Mouse (Mus musculus): ENCODE data around the gene Gpm6b. TPM values are rescaled to one million over a fixed set of nuclear protein-coding genes. Genes with fewer than 3 reads are reported as not detected.

Gene Gpm6b
- polyA plus RNA-seq, 1 experiment from 2014 or later, result 24.8 TPM

DNA sequence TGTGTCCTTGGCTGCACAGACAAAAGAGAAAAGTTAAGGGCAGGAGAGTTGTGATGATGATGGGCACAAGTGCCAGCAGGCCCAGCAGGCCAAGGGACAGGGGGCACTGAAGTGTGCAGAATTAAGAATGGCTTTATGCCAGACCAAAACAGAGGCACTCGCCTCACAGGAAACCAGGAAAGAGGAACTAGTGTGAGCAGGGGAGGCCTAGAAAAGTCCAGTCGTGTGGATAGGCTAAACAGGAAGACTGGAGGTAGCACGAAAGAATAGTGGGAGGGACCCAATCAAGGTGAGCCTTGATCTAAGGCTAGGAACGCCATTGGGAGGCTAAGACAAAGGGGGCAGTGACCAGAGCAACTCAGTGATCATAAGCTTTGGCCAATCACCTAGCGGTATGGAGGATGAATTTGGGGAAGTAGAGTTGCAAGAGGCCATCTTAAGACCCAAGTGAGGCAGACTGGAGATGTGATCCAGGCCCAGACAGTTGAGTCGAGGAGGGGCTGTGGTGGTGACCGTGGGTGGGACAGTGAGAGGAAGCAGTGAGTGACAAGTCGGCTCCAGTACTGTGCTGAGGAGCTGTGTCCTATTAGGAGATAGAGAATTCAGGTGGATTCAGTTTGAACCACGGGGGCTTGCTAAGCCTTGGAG, 138.1 kb downstream of the Gpm6b start:
- WGBS, result 84% methylated on average over 9 of the region's 9 CpGs

DNA sequence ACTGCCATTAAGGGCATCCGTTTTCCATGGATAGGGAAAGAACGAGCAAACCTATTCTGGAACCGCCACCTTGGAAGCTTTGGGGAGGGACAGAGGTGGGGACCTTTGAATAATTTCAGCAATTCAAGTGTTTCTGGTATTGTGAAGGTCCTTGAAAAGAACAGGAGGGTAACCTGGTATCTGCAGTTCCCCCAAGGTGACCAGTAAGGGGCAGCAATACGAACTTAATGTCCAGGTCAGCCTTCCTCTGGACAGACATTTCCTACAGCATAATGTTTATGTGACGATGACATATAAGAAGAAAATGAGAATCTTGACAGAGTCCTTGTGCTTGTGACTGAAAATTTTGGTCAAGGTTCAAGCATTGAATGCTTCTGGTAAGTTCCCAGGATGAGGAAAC, 139.9 kb downstream of the Gpm6b start:
- WGBS, result 79% methylated on average over 5 of the region's 5 CpGs
- no peaks in the 10 kb centered on the region for H3K9me3 ChIP-seq (ENCODE audit: low read length)
- H3K27me3 ChIP-seq (ENCODE audit: insufficient read depth, low read length), result peaks cover 11% of the 10 kb centered on the region
- no peak overlapping the region for H3K9ac ChIP-seq (replicated peaks; ENCODE audit: low read length)
- H3K27ac ChIP-seq (ENCODE audit: low read length), result no peak overlapping the region
- no peak for ATAC-seq (ENCODE audit: low FRiP score, low TSS enrichment)
- no peaks in the 10 kb centered on the region for H3K4me1 ChIP-seq (ENCODE audit: insufficient read depth, low read length)
- no peaks in the 10 kb centered on the region for H3K36me3 ChIP-seq (ENCODE audit: insufficient read depth, low read length)
- no peak overlapping the region for H3K4me2 ChIP-seq (replicated peaks; ENCODE audit: low read depth, low read length)
- H3K4me3 ChIP-seq (ENCODE audit: low read length), result no peak overlapping the region

More for the DNA sequence above, 138.1 kb downstream of the Gpm6b start:
- no peaks in the 10 kb centered on the region for H3K4me1 ChIP-seq (ENCODE audit: insufficient read depth, low read length)
- H3K9me3 ChIP-seq (ENCODE audit: low read length), result no peaks in the 10 kb centered on the region
- no peak overlapping the region for H3K27ac ChIP-seq (ENCODE audit: low read length)
- no peak overlapping the region for H3K4me3 ChIP-seq (ENCODE audit: low read length)
- H3K27me3 ChIP-seq (ENCODE audit: insufficient read depth, low read length), result peaks cover 9% of the 10 kb centered on the region
- H3K9ac ChIP-seq (replicated peaks; ENCODE audit: low read length), result no peak overlapping the region
- no peak overlapping the region for H3K4me2 ChIP-seq (replicated peaks; ENCODE audit: low read depth, low read length)
- H3K36me3 ChIP-seq (ENCODE audit: insufficient read depth, low read length), result no peaks in the 10 kb centered on the region
- no peak; the same call in 1 of the 2 replicates for ATAC-seq (ENCODE audit: low FRiP score, low TSS enrichment)

DNA sequence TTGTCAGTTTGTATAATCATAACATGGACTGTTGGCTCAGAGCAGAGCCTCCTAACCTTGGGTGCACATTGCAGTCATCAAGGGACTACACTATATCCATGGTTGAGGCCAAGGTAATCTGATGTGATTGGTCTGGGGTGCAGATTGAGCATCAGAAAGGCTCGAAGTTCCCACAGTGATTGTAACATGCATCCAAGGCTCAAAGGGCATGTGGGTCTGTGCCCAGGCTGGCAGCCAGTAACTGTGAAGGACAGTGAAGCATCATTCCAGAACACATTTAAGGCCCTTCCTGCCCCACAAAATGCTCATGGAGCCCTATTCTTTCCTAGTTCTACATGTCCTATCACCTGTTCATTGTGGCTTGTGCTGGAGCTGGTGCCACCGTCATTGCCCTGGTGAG, 144.9 kb downstream of the Gpm6b start:
- Histone ChIP-seq H3K36me3 (ENCODE audit: insufficient read depth, low read length) (no peaks in the 10 kb centered on the region), H3K4me1 (ENCODE audit: insufficient read depth, low read length) (no peaks in the 10 kb centered on the region), H3K27ac (ENCODE audit: low read length) (no peak overlapping the region), H3K27me3 (ENCODE audit: insufficient read depth, low read length) (peaks cover 10% of the 10 kb centered on the region), H3K4me2 (replicated peaks; ENCODE audit: low read depth, low read length) (no peak overlapping the region), H3K9me3 (ENCODE audit: low read length) (no peaks in the 10 kb centered on the region), H3K9ac (replicated peaks; ENCODE audit: low read length) (no peak overlapping the region), H3K4me3 (ENCODE audit: low read length) (no peak overlapping the region)
- WGBS, result 78% methylated on average over 2 of the region's 2 CpGs
- ATAC-seq (ENCODE audit: low FRiP score, low TSS enrichment), result no peak

DNA sequence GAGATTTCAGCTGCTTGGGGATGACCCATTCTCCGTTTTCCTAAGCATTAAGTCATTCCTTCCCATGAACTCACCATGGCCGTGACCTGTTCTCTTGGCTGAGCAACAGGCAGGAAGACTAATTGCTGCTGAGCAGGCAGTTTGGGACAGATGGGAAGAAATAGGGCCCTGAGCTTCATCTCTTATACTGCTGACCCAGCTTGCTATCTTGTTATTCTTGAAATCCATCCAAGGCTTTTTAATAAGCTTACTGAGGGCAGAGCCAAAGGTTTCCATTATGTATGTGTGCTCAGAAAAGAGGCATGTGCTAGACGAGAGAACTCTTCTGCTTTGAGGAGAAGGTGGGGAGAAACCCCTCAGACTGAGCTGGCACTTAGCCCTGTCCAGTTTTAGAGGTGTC, 146.2 kb downstream of the Gpm6b start:
- Histone ChIP-seq H3K27me3 (ENCODE audit: insufficient read depth, low read length) (peaks cover 7% of the 10 kb centered on the region), H3K4me3 (ENCODE audit: low read length) (no peak overlapping the region), H3K4me1 (ENCODE audit: insufficient read depth, low read length) (no peaks in the 10 kb centered on the region), H3K9ac (replicated peaks; ENCODE audit: low read length) (no peak overlapping the region), H3K36me3 (ENCODE audit: insufficient read depth, low read length) (no peaks in the 10 kb centered on the region), H3K4me2 (replicated peaks; ENCODE audit: low read depth, low read length) (no peak overlapping the region), H3K27ac (ENCODE audit: low read length) (peak overlapping the region; percentile 22; the same call in 1 of the 2 replicates), H3K9me3 (ENCODE audit: low read length) (no peaks in the 10 kb centered on the region)
- 33% methylated on average over 3 of the region's 3 CpGs for WGBS
- ATAC-seq (ENCODE audit: low FRiP score, low TSS enrichment), result peak; percentile 93

DNA sequence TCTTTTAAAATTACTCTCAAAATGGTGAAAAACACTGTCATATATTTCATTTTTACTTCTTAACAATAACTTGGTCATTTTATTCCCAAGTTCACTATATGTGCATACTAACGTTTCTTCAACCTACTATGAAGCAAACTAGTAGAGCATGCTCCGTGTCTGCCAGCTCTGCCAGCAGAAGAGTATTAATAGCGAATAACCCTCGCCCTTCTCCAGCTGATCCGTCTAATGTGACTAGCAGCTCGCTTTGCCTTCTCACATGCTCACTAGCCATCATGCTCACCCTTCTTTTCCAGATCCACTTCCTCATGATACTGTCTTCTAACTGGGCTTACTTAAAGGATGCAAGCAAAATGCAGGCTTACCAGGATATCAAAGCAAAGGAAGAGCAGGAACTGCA, 147.9 kb downstream of the Gpm6b start:
- Histone ChIP-seq H3K4me3 (ENCODE audit: low read length) (no peak overlapping the region), H3K36me3 (ENCODE audit: insufficient read depth, low read length) (no peaks in the 10 kb centered on the region), H3K4me2 (replicated peaks; ENCODE audit: low read depth, low read length) (no peak overlapping the region), H3K9ac (replicated peaks; ENCODE audit: low read length) (no peak overlapping the region), H3K27ac (ENCODE audit: low read length) (no peak overlapping the region), H3K4me1 (ENCODE audit: insufficient read depth, low read length) (no peaks in the 10 kb centered on the region), H3K27me3 (ENCODE audit: insufficient read depth, low read length) (peaks cover 7% of the 10 kb centered on the region; the same call in 1 of the 2 replicates), H3K9me3 (ENCODE audit: low read length) (no peaks in the 10 kb centered on the region)
- WGBS, result 75% methylated on average over 6 of the region's 6 CpGs
- no peak for ATAC-seq (ENCODE audit: low FRiP score, low TSS enrichment)

DNA sequence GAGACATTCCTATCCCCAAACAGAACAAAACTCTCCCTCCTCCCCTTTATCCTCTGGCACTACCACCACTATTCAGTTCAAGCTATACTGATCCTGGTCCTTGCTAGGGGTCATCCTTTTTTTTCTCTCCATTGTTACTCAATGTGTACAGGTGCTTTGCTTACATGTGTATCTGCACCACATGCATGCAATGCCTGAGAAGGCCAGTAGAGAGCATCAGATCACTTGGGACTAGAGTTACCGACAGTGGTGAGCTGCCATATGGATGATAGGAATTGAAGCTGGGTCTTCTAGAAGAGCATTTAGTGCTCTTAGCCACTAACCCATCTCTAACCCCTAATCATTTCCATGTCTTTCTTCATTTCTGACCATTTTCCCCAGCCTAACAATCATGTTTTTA, 155.0 kb downstream of the Gpm6b start:
- no peaks in the 10 kb centered on the region for H3K4me1 ChIP-seq (ENCODE audit: insufficient read depth, low read length)
- H3K27me3 ChIP-seq (ENCODE audit: insufficient read depth, low read length), result no peaks in the 10 kb centered on the region; the same call in 1 of the 2 replicates
- no peak overlapping the region for H3K27ac ChIP-seq (ENCODE audit: low read length)
- no peak overlapping the region for H3K4me3 ChIP-seq (ENCODE audit: low read length)
- no peaks in the 10 kb centered on the region for H3K9me3 ChIP-seq (ENCODE audit: low read length)
- no peak overlapping the region for H3K4me2 ChIP-seq (replicated peaks; ENCODE audit: low read depth, low read length)
- 86% methylated on average over 1 of the region's 1 CpGs for WGBS
- ATAC-seq (ENCODE audit: low FRiP score, low TSS enrichment), result no peak
- H3K36me3 ChIP-seq (ENCODE audit: insufficient read depth, low read length), result no peaks in the 10 kb centered on the region
- H3K9ac ChIP-seq (replicated peaks; ENCODE audit: low read length), result no peak overlapping the region

DNA sequence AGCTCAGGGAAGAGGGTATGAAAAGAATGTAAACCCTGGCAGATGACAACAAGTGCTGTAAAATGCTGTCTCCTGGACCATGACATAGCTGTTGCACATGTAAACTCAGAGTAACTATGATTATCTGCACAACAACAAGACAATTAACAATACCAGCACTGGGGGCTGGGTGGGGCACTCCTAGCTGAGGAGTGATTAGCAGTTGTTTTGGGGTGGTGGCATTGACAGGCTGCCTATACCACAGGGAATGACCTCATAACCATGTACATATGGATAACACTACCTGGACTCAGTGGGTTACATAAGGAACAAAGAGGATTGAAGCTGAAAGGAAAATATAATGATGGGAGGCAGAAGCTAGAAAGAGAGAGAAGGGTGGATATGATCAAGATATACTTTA, 169.2 kb downstream of the Gpm6b start:
- Histone ChIP-seq H3K27ac (ENCODE audit: low read length) (no peak overlapping the region), H3K4me1 (ENCODE audit: insufficient read depth, low read length) (no peaks in the 10 kb centered on the region), H3K27me3 (ENCODE audit: insufficient read depth, low read length) (peaks cover 5% of the 10 kb centered on the region; the same call in 1 of the 2 replicates), H3K9me3 (ENCODE audit: low read length) (no peaks in the 10 kb centered on the region), H3K36me3 (ENCODE audit: insufficient read depth, low read length) (peaks cover 4% of the 10 kb centered on the region; the same call in 1 of the 2 replicates), H3K9ac (replicated peaks; ENCODE audit: low read length) (no peak overlapping the region), H3K4me2 (replicated peaks; ENCODE audit: low read depth, low read length) (no peak overlapping the region), H3K4me3 (ENCODE audit: low read length) (no peak overlapping the region)
- ATAC-seq (ENCODE audit: low FRiP score, low TSS enrichment), result no peak

DNA sequence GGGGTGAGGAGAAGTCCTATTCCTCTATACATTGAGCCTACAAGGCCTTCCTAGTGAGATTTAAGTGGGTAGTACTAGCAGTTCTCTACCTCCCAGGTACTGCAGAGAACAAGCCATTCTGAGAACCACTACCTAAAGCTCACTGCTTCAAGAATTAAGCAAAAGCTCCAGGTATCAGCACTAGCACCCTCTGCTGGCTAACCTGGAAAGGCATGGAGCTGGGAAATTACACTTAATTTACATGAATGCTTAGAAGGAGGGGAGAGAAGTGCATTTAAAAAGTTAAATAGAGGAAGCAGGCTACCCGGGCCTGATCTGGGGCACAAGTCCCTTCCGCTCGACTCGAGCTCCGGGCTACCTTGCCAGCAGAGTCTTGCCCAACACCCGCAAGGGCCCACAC, 177.5 kb downstream of the Gpm6b start:
- no peak for ATAC-seq (ENCODE audit: low FRiP score, low TSS enrichment)
- Histone ChIP-seq H3K27me3 (ENCODE audit: insufficient read depth, low read length) (no peaks in the 10 kb centered on the region; the same call in 1 of the 2 replicates), H3K27ac (ENCODE audit: low read length) (no peak overlapping the region), H3K36me3 (ENCODE audit: insufficient read depth, low read length) (no peaks in the 10 kb centered on the region), H3K4me2 (replicated peaks; ENCODE audit: low read depth, low read length) (no peak overlapping the region), H3K4me3 (ENCODE audit: low read length) (no peak overlapping the region), H3K9me3 (ENCODE audit: low read length) (no peaks in the 10 kb centered on the region), H3K4me1 (ENCODE audit: insufficient read depth, low read length) (no peaks in the 10 kb centered on the region), H3K9ac (replicated peaks; ENCODE audit: low read length) (no peak overlapping the region)
- 75% methylated on average over 5 of the region's 6 CpGs for WGBS

DNA sequence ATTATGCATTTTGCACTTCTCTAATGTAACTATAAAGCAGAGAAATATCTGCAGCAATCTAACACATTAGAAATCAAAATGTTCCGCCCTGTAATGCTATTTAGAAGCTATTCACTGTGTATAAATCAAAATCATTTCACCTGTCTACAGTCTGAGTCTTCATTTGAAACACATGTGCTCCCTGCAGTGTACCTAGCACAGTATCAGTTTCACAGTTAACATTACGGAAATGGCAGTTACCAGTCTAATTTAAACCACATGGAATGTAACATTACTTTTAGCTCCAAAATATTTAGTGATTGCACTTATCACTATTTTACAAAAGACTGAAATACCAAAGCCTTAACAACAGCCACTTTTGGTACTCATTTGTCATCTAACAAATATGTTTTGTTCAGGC, 196.1 kb downstream of the Gpm6b start:
- Histone ChIP-seq H3K9ac (replicated peaks; ENCODE audit: low read length) (no peak overlapping the region), H3K4me1 (ENCODE audit: insufficient read depth, low read length) (no peaks in the 10 kb centered on the region), H3K27me3 (ENCODE audit: insufficient read depth, low read length) (peaks cover 3% of the 10 kb centered on the region; the same call in 1 of the 2 replicates), H3K4me2 (replicated peaks; ENCODE audit: low read depth, low read length) (no peak overlapping the region), H3K9me3 (ENCODE audit: low read length) (no peaks in the 10 kb centered on the region), H3K27ac (ENCODE audit: low read length) (no peak overlapping the region), H3K4me3 (ENCODE audit: low read length) (no peak overlapping the region), H3K36me3 (ENCODE audit: insufficient read depth, low read length) (no peaks in the 10 kb centered on the region)
- whole genome bisulfite sequencing, result 73% methylated on average over 2 of the region's 2 CpGs
- ATAC-seq (ENCODE audit: low FRiP score, low TSS enrichment), result no peak
